Mouse (Mus musculus) limb, embryonic 13.5 days (tissue): ENCODE data around the gene Stk10. TPM values are rescaled to one million over a fixed set of nuclear protein-coding genes. Genes with fewer than 3 reads are reported as not detected.
"Not testable (repeated sequence)": the region's sequence is repeated elsewhere in the genome, so short reads cannot be mapped to it uniquely, and the experiment has no call there.

Experiments
- ATAC-seq: fragments of 200-750 bp; cut with Nextera tagmentation; 2 replicates; pipeline ENCODE4 v1.8.0; 2017; ENCODE audit warnings: low read depth, moderate number of reproducible peaks, moderate TSS enrichment; ENCODE audit not compliant: low FRiP score
- H3K27ac ChIP-seq: fragments of 300-500 bp; sonication (generic); 2 replicates; pipeline ENCODE4 v1.5.1; 2015; ENCODE audit warnings: inconsistent platforms, mild to moderate bottlenecking, moderate library complexity
- H3K27me3 ChIP-seq: fragments of 300-500 bp; sonication (generic); 2 replicates; pipeline ENCODE4 v1.6.1; 2015; ENCODE audit warnings: mild to moderate bottlenecking, inconsistent platforms
- H3K36me3 ChIP-seq: fragments of 300-500 bp; sonication (generic); 2 replicates; pipeline ENCODE4 v1.6.1; 2015; ENCODE audit warnings: inconsistent platforms, mild to moderate bottlenecking, moderate library complexity
- H3K4me1 ChIP-seq: fragments of 300-500 bp; sonication (generic); 2 replicates; pipeline ENCODE4 v1.6.1; 2015; ENCODE audit warnings: inconsistent platforms
- H3K4me2 ChIP-seq: fragments of 300-500 bp; sonication (generic); replicated peaks from 2 replicates; pipeline ENCODE4 v1.6.1; 2015; ENCODE audit warnings: inconsistent platforms, mild to moderate bottlenecking, moderate library complexity
- H3K4me3 ChIP-seq: fragments of 300-500 bp; sonication (generic); 2 replicates; pipeline ENCODE4 v1.5.1; 2015; ENCODE audit warnings: moderate library complexity, mild to moderate bottlenecking, inconsistent platforms
- H3K9ac ChIP-seq: fragments of 300-500 bp; sonication (generic); 2 replicates; pipeline ENCODE4 v1.6.1; 2015; ENCODE audit warnings: mild to moderate bottlenecking, inconsistent platforms
- H3K9me3 ChIP-seq: fragments of 300-500 bp; sonication (generic); 2 replicates; pipeline ENCODE4 v1.6.1; 2016; ENCODE audit warnings: inconsistent platforms
- WGBS: fragments of 180-500 bp; shearing (Covaris S2); methylation state at CpG from one replicate; pipeline ENCODE4 v1.1.7; 2015; 5-methylcytosine and 5-hydroxymethylcytosine counted together
- polyA plus RNA-seq: library from polyadenylated mRNA; unstranded; fragments of >200 nt; fragmentation: Nextera tagmentation; extraction: Ambion mirVana; gene quantifications from 2 replicates; pipeline ENCODE4 v1.2.1, GENCODE M21; 2015

The Stk10 gene
- polyA plus RNA-seq, 1 experiment from 2014 or later: 3.1 TPM

DNA sequence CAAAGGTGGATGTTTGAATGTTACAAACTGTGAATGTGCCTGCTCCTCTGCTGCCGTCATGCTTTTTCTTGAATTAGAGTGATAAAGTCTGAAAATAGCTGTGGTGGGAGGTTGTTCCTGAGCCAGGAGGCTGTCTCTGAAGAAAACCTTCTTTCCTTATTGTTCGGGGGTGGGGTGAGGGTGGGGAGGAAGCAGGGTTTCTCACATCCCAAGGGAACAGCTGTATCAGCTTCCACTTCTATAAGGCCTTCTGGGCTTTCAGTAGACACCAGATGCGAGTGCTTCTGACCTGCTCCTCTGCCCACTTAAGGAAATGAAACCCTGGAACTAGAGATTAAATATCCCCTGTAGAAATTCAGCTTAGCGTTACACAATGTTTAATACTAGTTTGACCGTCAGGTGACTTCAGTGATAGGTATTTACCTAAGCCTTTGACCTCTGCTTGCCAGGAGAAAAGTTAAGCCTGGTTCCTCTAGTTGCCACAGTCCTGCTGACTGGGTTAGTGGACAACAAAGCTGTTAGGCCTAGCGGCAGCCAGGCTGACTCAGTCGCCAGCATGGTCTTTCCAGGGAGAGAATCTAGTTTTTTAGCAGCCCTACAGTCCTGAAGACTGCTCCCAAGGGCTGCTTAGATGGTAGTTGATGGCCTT, 27.9 kb upstream of the Stk10 start:
- peaks cover 25% of the 10 kb centered on the region for H3K36me3 ChIP-seq
- WGBS: 74% methylated on average over 7 of the region's 7 CpGs
- no peak overlapping the region for H3K4me2 ChIP-seq
- no peaks in the 10 kb centered on the region for H3K9me3 ChIP-seq
- no peak for ATAC-seq
- H3K9ac ChIP-seq: no peak overlapping the region
- no peaks in the 10 kb centered on the region for H3K27me3 ChIP-seq
- no peaks in the 10 kb centered on the region for H3K4me1 ChIP-seq
- H3K27ac ChIP-seq: no peak overlapping the region
- H3K4me3 ChIP-seq: no peak overlapping the region

DNA sequence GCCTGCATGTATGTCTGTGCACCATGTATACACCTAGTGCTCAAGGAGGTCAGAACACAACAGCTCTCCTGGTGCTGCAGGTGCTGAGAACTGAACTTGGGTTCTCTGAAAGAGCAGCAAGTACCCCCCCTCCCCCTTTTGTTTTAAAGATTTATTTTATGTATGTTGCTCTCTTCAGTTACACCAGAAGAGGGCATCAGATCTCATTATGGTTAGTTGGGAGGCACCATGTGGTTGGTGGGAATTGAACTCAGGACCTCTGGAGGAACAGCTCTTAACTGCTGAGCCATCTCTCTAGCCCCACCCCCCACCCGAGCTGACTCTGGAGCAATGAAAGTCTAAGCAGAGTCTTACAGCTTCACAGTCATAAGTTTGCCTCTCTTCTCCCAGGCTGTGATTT, 22.2 kb upstream of the Stk10 start:
- H3K4me3 ChIP-seq: no peak overlapping the region
- H3K4me2 ChIP-seq: no peak overlapping the region
- WGBS: 83% methylated on average over 1 of the region's 1 CpGs

DNA sequence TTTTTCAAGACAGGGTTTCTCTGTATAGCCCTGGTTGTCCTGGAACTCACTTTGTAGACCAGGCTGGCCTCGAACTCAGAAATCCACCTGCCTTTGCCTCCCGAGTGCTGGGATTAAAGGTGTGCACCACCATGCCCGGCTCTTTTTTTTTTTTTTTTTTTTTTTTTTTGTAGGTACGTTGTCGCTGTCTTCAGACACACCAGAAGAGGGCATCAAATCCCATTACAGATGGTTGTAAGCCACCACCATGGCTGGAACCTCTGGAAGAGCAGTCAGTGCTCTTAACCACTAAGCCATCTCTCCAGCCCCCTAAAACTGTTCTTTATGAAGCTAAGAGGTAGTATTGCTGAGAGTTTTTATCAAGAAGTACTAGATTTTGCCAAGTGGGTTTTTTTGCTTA, 18.3 kb upstream of the Stk10 start:
- H3K9ac ChIP-seq, H3K27me3 ChIP-seq, ATAC-seq, H3K27ac ChIP-seq, H3K4me3 ChIP-seq, H3K9me3 ChIP-seq, H3K4me1 ChIP-seq, H3K4me2 ChIP-seq: not testable (repeated sequence)
- WGBS: 87% methylated on average over 5 of the region's 5 CpGs
- peaks cover 38% of the 10 kb centered on the region for H3K36me3 ChIP-seq

More for the DNA sequence above, 22.2 kb upstream of the Stk10 start:
- no peak overlapping the region for H3K27ac ChIP-seq
- peaks cover 6% of the 10 kb centered on the region for H3K36me3 ChIP-seq
- no peak for ATAC-seq
- no peak overlapping the region for H3K9ac ChIP-seq
- no peaks in the 10 kb centered on the region for H3K9me3 ChIP-seq
- H3K27me3 ChIP-seq: no peaks in the 10 kb centered on the region
- no peaks in the 10 kb centered on the region for H3K4me1 ChIP-seq

DNA sequence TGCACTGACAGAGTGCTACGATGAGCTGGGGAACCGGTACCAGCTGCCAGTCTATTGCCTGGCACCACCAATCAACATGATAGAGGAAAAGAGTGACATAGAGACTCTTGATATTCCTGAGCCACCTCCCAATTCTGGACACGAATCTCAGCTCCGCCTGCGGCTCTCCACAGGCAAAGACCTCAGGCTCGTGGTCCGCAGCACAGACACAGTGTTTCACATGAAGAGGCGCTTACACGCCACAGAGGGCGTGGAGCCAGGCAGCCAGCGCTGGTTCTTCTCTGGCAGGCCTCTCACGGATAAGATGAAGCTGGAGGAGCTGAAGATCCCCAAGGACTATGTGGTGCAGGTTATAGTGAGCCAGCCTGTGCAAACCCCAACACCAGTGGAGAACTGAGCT, 17.0 kb upstream of the Stk10 start:
- no peak for ATAC-seq
- Histone ChIP-seq H3K27ac (no peak overlapping the region), H3K9ac (no peak overlapping the region), H3K4me3 (no peak overlapping the region), H3K9me3 (no peaks in the 10 kb centered on the region), H3K4me1 (no peaks in the 10 kb centered on the region; the same call in 1 of the 2 replicates), H3K36me3 (peaks cover 43% of the 10 kb centered on the region), H3K4me2 (no peak overlapping the region), H3K27me3 (no peaks in the 10 kb centered on the region)
- WGBS: 92% methylated on average over 12 of the region's 12 CpGs

DNA sequence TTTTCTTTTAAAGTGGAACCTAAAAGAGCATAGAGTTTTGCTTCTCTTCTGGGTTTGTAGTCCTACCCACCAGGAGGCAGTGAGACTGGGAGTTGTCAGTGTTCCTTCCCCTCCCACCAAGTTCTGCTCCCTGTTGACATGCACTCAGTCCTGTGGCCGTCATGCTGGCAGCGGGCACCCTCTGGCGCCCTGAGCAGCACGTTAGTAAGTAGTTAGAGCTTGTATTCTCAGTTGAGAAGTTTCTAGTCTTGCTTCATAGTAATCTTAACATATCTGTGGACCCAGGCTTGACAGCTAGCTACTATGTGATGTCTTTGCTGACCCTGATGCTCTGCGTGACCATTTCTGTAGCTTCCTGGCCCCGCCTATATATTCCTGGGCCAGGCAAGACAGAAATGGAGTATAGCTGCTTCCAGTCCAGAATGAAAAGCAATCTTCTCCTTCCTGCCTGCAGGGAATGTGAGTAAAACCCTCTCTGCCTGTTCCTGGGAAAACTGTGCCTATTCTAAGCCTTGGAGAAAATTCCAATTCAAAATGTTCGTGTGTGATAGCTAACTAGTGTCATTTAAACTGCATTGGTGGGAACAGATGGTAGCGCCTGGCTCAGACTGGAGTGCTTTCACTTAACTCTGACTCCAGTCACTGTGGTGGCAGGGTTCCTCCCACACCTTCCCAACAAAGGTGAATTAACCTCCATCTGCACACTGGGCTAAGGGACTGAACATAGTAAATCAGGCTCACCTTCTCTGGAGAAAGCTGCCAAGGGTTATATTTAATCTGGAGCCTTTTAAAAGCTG, 16.0 kb upstream of the Stk10 start:
- peaks cover 43% of the 10 kb centered on the region for H3K36me3 ChIP-seq
- H3K4me3 ChIP-seq: no peak overlapping the region
- WGBS: 84% methylated on average over 8 of the region's 8 CpGs
- no peaks in the 10 kb centered on the region for H3K27me3 ChIP-seq
- H3K4me1 ChIP-seq: no peaks in the 10 kb centered on the region; the same call in 1 of the 2 replicates
- no peak overlapping the region for H3K9ac ChIP-seq
- H3K27ac ChIP-seq: peak overlapping the region; percentile 29; the same call in 1 of the 2 replicates
- H3K4me2 ChIP-seq: no peak overlapping the region
- no peak; the same call in 1 of the 2 replicates for ATAC-seq
- H3K9me3 ChIP-seq: no peaks in the 10 kb centered on the region

DNA sequence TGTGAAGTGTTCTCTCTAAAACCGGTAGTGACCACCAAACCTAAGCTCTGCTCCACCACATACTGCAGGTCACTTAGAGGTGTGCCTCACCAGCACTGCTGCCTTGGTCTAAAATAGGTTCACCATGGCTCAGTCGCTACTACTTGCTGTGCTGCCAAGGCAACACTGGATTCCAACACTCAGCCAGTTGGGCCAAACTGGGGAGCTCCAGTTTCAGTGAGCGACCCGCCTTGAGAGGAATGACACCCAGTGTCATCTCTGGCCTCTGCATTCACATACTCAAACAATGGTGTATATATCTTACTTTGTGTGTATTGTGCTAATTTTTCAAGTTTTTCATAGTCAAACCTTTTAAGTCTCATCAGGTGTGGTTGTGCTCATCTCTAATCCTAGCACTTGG, 14.3 kb upstream of the Stk10 start:
- H3K4me2 ChIP-seq: no peak overlapping the region
- H3K27ac ChIP-seq: no peak overlapping the region
- no peaks in the 10 kb centered on the region; the same call in 1 of the 2 replicates for H3K4me1 ChIP-seq
- ATAC-seq: no peak
- H3K9me3 ChIP-seq: no peaks in the 10 kb centered on the region
- no peak overlapping the region for H3K9ac ChIP-seq
- WGBS: 91% methylated on average over 4 of the region's 4 CpGs
- peaks cover 52% of the 10 kb centered on the region for H3K36me3 ChIP-seq
- no peaks in the 10 kb centered on the region for H3K27me3 ChIP-seq
- no peak overlapping the region for H3K4me3 ChIP-seq

DNA sequence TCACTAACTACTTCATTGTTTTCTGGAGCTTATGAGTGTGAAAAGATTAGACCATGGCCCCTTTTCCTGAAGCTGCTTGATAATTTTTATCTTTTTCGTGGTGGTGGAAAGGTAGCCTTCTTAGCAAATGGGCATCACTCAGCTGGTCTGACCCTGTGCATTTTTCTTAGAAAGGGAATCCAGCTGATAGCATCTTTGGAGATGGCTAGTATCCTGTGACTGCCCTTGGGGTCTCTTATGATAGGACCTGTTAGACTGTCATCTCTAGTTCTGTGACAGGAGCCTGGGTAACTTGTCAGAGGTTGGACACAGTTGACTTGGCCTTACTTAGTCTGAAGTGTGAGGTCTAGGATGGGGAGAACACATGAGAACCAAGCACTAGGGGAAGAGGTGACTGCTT, 13.8 kb upstream of the Stk10 start:
- H3K36me3 ChIP-seq: peaks cover 58% of the 10 kb centered on the region
- no peak for ATAC-seq
- 75% methylated on average over 1 of the region's 1 CpGs for WGBS

DNA sequence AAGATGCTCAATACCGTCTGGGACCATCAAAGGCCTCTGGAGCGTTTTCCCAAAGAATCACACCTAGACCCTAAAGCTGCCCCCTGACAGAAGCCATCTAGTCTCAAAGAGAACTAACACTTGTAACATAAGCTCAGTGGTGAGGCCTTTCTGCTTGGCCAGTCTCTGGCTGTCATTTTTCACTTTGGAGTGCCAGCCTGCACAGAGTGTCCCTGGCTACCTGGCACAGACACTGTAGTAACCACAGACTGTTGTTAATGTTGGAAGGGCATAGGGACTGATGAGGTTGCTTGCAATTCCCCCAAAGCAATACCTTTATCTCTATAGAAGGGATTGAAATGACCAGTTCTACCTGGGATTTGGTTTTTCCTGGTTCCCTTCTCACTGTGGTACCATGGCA, 11.9 kb upstream of the Stk10 start:
- Histone ChIP-seq H3K4me3 (no peak overlapping the region), H3K9ac (no peak overlapping the region), H3K27ac (no peak overlapping the region), H3K9me3 (no peaks in the 10 kb centered on the region), H3K36me3 (peaks cover 64% of the 10 kb centered on the region), H3K27me3 (no peaks in the 10 kb centered on the region), H3K4me1 (no peaks in the 10 kb centered on the region; the same call in 1 of the 2 replicates), H3K4me2 (no peak overlapping the region)
- ATAC-seq: no peak
- 70% methylated on average over 2 of the region's 2 CpGs for WGBS

More for the DNA sequence above, 13.8 kb upstream of the Stk10 start:
- Histone ChIP-seq H3K27ac (no peak overlapping the region), H3K4me1 (no peaks in the 10 kb centered on the region; the same call in 1 of the 2 replicates), H3K9ac (no peak overlapping the region), H3K9me3 (no peaks in the 10 kb centered on the region), H3K4me2 (no peak overlapping the region), H3K27me3 (no peaks in the 10 kb centered on the region), H3K4me3 (no peak overlapping the region)

DNA sequence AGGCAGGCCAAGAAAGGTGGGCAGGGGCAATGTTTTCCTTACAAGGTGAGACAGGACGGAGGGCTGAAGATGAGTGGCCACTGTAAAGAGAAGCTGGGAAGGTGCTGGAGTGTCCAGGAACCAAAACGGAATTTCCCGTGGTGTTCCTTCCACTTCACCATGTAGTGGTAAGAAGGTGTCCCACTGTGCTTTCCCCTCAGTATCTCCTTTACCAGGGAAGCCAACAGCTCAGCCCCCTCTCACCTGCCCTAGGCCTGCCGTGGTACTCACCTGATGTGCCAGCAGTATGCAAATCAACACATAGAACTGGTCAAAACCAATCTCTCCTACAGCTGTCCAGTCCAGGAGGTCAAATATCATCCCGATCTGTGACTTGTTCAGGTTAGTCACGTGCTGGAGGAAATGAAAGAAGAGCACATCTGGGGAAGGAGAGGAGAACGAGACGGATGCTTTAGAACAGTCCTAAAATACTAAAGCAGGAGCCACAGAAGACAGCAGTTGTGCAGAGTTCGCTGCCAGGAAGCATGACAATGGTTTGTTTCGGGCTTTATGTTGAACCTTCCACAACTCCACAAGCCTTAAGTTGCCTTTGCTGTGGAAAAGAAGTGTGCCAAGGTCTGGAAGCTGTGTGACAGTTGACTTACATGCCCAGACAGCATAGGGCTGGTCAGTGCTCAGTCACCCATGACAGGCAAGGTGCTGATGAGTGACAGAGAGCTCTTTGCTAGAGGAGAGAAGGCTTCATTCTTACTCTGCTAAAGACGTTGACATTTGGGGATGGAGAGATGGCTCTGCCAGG, 8.8 kb upstream of the Stk10 start:
- Histone ChIP-seq H3K36me3 (peaks cover 47% of the 10 kb centered on the region), H3K4me1 (no peaks in the 10 kb centered on the region), H3K9me3 (no peaks in the 10 kb centered on the region), H3K4me3 (no peak overlapping the region), H3K27ac (no peak overlapping the region), H3K4me2 (no peak overlapping the region), H3K27me3 (no peaks in the 10 kb centered on the region), H3K9ac (no peak overlapping the region)
- 85% methylated on average over 11 of the region's 11 CpGs for WGBS
- ATAC-seq: no peak

DNA sequence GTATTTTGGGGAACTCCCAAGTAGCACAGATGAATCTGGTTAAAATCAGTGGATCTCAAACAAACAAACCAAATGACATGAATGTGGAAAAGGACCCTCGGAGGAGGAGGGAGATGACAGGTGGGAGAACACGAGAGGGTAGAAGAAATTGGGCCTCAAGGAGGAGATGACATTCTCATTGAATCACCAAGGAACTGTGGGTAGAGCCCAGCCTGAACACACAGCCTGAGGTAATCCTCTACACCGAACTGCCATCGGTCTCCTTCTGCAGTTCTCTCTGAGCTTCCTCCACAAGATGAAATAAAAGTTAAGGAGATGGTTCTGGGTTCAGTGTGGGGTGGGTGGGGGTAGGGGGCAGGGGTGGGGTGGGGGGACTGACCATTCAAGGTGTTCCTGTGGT, 6.1 kb upstream of the Stk10 start:
- Histone ChIP-seq H3K36me3 (peaks cover 34% of the 10 kb centered on the region), H3K9ac (no peak overlapping the region), H3K27me3 (peaks cover 16% of the 10 kb centered on the region), H3K27ac (no peak overlapping the region), H3K4me1 (peaks cover 6% of the 10 kb centered on the region), H3K4me3 (no peak overlapping the region), H3K4me2 (no peak overlapping the region), H3K9me3 (no peaks in the 10 kb centered on the region)
- no peak for ATAC-seq
- WGBS: 90% methylated on average over 4 of the region's 4 CpGs

DNA sequence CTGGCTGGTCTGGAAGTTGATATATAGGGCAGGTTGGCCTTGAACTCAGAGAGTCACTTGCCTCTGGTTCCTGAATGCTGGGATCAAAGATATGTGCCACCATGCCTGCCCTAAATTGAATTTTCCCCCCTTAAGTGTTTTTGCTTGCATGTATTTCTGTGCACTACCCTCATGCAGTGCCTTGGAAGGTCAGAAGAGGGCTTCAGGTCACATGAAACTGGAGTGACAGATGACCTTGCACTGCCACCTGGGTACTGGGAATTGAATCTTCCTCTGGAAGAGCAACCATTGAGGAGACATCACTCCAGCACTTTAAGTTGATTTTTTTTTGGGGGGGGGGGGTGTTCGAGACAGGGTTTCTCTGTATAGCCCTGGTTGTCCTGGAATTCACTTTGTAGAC, 3.0 kb upstream of the Stk10 start:
- no peak for ATAC-seq
- Histone ChIP-seq H3K4me3 (no peak overlapping the region), H3K4me1 (peaks cover 28% of the 10 kb centered on the region), H3K36me3 (peaks cover 11% of the 10 kb centered on the region; the same call in 1 of the 2 replicates), H3K4me2 (no peak overlapping the region), H3K9me3 (no peaks in the 10 kb centered on the region), H3K9ac (no peak overlapping the region), H3K27ac (no peak overlapping the region), H3K27me3 (peaks cover 26% of the 10 kb centered on the region)
- WGBS: 81% methylated on average over 1 of the region's 1 CpGs
